Mouse (Mus musculus): ENCODE measurements around the gene Msn. TPM values are rescaled to one million over a fixed set of nuclear protein-coding genes. Genes with fewer than 3 reads are reported as not detected.
A peak's percentile ranks its signal among the peaks of the same experiment; 100 is the strongest.
"Not testable (repeated sequence)": the region's sequence is repeated elsewhere in the genome, so short reads cannot be mapped to it uniquely, and the experiment has no call there.

Gene Msn
- polyA plus RNA-seq, 1 experiment: 33.0 TPM

- TF ChIP-seq POLR2A (IDR thresholded peaks at IDR 0.05; ENCODE audit: borderline replicate concordance, insufficient read depth, low read length) (no peak), CTCF (IDR thresholded peaks at IDR 0.05; ENCODE audit: borderline replicate concordance, insufficient read depth, low read depth, low read length) (no peak)
- H3K4me1 ChIP-seq (ENCODE audit: control insufficient read depth, insufficient read depth, low read length): no peaks in the 10 kb centered on the region
- WGBS: 79% methylated on average over 3 of the region's 3 CpGs
Measured at GRCm38 (mm10) chrX:96153362-96153761, 57.5 kb downstream of the Msn start.

GRCm38 (mm10) chrX:96157936-96158335 is 62.1 kb downstream of the Msn start:
- 95% methylated on average over 3 of the region's 3 CpGs for WGBS
- TF ChIP-seq POLR2A (IDR thresholded peaks at IDR 0.05; ENCODE audit: borderline replicate concordance, insufficient read depth, low read length) (no peak), CTCF (IDR thresholded peaks at IDR 0.05; ENCODE audit: borderline replicate concordance, insufficient read depth, low read depth, low read length) (no peak)
- no peak for DNase-seq
- Histone ChIP-seq H3K4me3 (replicated peaks; ENCODE audit: insufficient read depth, low read depth, low read length) (no peak overlapping the region), H3K4me1 (ENCODE audit: control insufficient read depth, insufficient read depth, low read length) (no peaks in the 10 kb centered on the region), H3K27ac (ENCODE audit: insufficient read depth, low read length) (no peak overlapping the region), H3K27me3 (ENCODE audit: control insufficient read depth, insufficient read depth, low read length) (no peaks in the 10 kb centered on the region)

More at GRCm38 (mm10) chrX:96153362-96153761, 57.5 kb downstream of the Msn start:
- no peak for DNase-seq
- H3K27ac ChIP-seq (ENCODE audit: insufficient read depth, low read length): no peak overlapping the region
- no peak overlapping the region for H3K4me3 ChIP-seq (replicated peaks; ENCODE audit: insufficient read depth, low read depth, low read length)
- no peaks in the 10 kb centered on the region for H3K27me3 ChIP-seq (ENCODE audit: control insufficient read depth, insufficient read depth, low read length)

- 93% methylated on average over 2 of the region's 2 CpGs for whole genome bisulfite sequencing
- H3K4me3 ChIP-seq (replicated peaks; ENCODE audit: insufficient read depth, low read depth, low read length): no peak overlapping the region
- no peaks in the 10 kb centered on the region for H3K4me1 ChIP-seq (ENCODE audit: control insufficient read depth, insufficient read depth, low read length)
- no peak for DNase-seq
- no peak overlapping the region for H3K27ac ChIP-seq (ENCODE audit: insufficient read depth, low read length)
- TF ChIP-seq POLR2A (IDR thresholded peaks at IDR 0.05; ENCODE audit: borderline replicate concordance, insufficient read depth, low read length): no peak
- no peak for TF ChIP-seq CTCF (IDR thresholded peaks at IDR 0.05; ENCODE audit: borderline replicate concordance, insufficient read depth, low read depth, low read length)
- no peaks in the 10 kb centered on the region for H3K27me3 ChIP-seq (ENCODE audit: control insufficient read depth, insufficient read depth, low read length)
Measured at GRCm38 (mm10) chrX:96162571-96162970, 66.7 kb downstream of the Msn start.

GRCm38 (mm10) chrX:96171645-96172388 is 76.0 kb downstream of the Msn start:
- TF ChIP-seq CTCF (IDR thresholded peaks at IDR 0.05; ENCODE audit: borderline replicate concordance, insufficient read depth, low read depth, low read length) (no peak), POLR2A (IDR thresholded peaks at IDR 0.05; ENCODE audit: borderline replicate concordance, insufficient read depth, low read length) (no peak)
- Histone ChIP-seq H3K27ac (ENCODE audit: insufficient read depth, low read length) (no peak overlapping the region; the same call in 1 of the 2 replicates), H3K4me1 (ENCODE audit: control insufficient read depth, insufficient read depth, low read length) (peaks cover 2% of the 10 kb centered on the region; the same call in 1 of the 2 replicates), H3K4me3 (replicated peaks; ENCODE audit: insufficient read depth, low read depth, low read length) (no peak overlapping the region), H3K27me3 (ENCODE audit: control insufficient read depth, insufficient read depth, low read length) (no peaks in the 10 kb centered on the region)
- 11% methylated on average over 2 of the region's 2 CpGs for WGBS
- peak; percentile 15 to 57 for DNase-seq

GRCm38 (mm10) chrX:96178437-96178836 is 82.6 kb downstream of the Msn start:
- no peaks in the 10 kb centered on the region for H3K4me1 ChIP-seq (ENCODE audit: control insufficient read depth, insufficient read depth, low read length)
- peak; percentile 22 to 39 for DNase-seq

GRCm38 (mm10) chrX:96184100-96184732 is 88.4 kb downstream of the Msn start:
- TF ChIP-seq POLR2A (IDR thresholded peaks at IDR 0.05; ENCODE audit: borderline replicate concordance, insufficient read depth, low read length) (no peak), CTCF (IDR thresholded peaks at IDR 0.05; ENCODE audit: borderline replicate concordance, insufficient read depth, low read depth, low read length) (no peak)
- Histone ChIP-seq H3K4me1 (ENCODE audit: control insufficient read depth, insufficient read depth, low read length) (no peaks in the 10 kb centered on the region), H3K27ac (ENCODE audit: insufficient read depth, low read length) (no peak overlapping the region), H3K4me3 (replicated peaks; ENCODE audit: insufficient read depth, low read depth, low read length) (no peak overlapping the region), H3K27me3 (ENCODE audit: control insufficient read depth, insufficient read depth, low read length) (no peaks in the 10 kb centered on the region)
- 31% methylated on average over 5 of the region's 5 CpGs for WGBS
- DNase-seq: no peak

More at GRCm38 (mm10) chrX:96178437-96178836, 82.6 kb downstream of the Msn start:
- H3K27ac ChIP-seq (ENCODE audit: insufficient read depth, low read length): no peak overlapping the region
- no peak overlapping the region for H3K4me3 ChIP-seq (replicated peaks; ENCODE audit: insufficient read depth, low read depth, low read length)
- peak; percentile 59; the same call in 1 of the 2 replicates for TF ChIP-seq CTCF (IDR thresholded peaks at IDR 0.05; ENCODE audit: borderline replicate concordance, insufficient read depth, low read depth, low read length)
- no peak for TF ChIP-seq POLR2A (IDR thresholded peaks at IDR 0.05; ENCODE audit: borderline replicate concordance, insufficient read depth, low read length)
- no peaks in the 10 kb centered on the region for H3K27me3 ChIP-seq (ENCODE audit: control insufficient read depth, insufficient read depth, low read length)
- 0% methylated on average over 1 of the region's 1 CpGs for WGBS

GRCm38 (mm10) chrX:96205143-96205542 is 109.3 kb downstream of the Msn start:
- not testable (repeated sequence) for H3K27ac ChIP-seq (ENCODE audit: insufficient read depth, low read length); DNase-seq; H3K27me3 ChIP-seq (ENCODE audit: control insufficient read depth, insufficient read depth, low read length); H3K4me1 ChIP-seq (ENCODE audit: control insufficient read depth, insufficient read depth, low read length); H3K4me3 ChIP-seq (replicated peaks; ENCODE audit: insufficient read depth, low read depth, low read length)
- WGBS: 87% methylated on average over 3 of the region's 3 CpGs

GRCm38 (mm10) chrX:96206872-96207271 is 111.0 kb downstream of the Msn start:
- 48% methylated on average over 1 of the region's 1 CpGs for WGBS

More at GRCm38 (mm10) chrX:96206872-96207271, 111.0 kb downstream of the Msn start:
- Histone ChIP-seq H3K4me1 (ENCODE audit: control insufficient read depth, insufficient read depth, low read length) (no peaks in the 10 kb centered on the region), H3K27me3 (ENCODE audit: control insufficient read depth, insufficient read depth, low read length) (no peaks in the 10 kb centered on the region), H3K4me3 (replicated peaks; ENCODE audit: insufficient read depth, low read depth, low read length) (no peak overlapping the region), H3K27ac (ENCODE audit: insufficient read depth, low read length) (no peak overlapping the region)
- no peak for DNase-seq
- TF ChIP-seq POLR2A (IDR thresholded peaks at IDR 0.05; ENCODE audit: borderline replicate concordance, insufficient read depth, low read length) (no peak), CTCF (IDR thresholded peaks at IDR 0.05; ENCODE audit: borderline replicate concordance, insufficient read depth, low read depth, low read length) (no peak)
